Mouse (Mus musculus): ENCODE measurements around the gene Supt16. TPM values are rescaled to one million over a fixed set of nuclear protein-coding genes. Genes with fewer than 3 reads are reported as not detected.

Supt16 gene
- polyA plus RNA-seq, 1 experiment = 224 TPM

DNA sequence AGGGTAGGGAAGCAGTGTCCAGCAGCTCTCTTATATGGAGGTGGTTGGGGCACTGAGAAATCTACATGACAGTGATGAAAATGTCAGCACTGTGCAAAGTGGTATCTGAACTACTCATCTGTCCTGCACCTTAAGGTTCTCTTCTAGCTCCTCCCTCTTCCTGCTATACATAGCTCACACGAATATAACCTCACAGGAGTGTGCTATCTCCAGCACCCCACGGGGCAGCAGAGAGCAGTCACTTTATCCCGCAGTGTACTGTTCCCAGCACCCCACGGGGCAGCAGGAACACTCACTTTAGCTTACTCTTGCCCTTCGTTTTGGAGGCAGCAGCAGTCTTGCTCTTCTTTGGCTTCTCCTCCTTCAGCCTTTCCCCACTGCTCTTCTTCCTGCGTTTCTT lies 35.0 kb upstream of the Supt16 start:
- no peak overlapping the region for H3K4me3 ChIP-seq (ENCODE audit: low read depth, low read length)
- H3K36me3 ChIP-seq (ENCODE audit: control insufficient read depth, insufficient read depth, low read length, poor library complexity, severe bottlenecking) = peaks cover 61% of the 10 kb centered on the region
- H3K9me3 ChIP-seq (replicated peaks; ENCODE audit: control insufficient read depth, insufficient read depth, low read length, poor library complexity, severe bottlenecking) = no peaks in the 10 kb centered on the region
- H3K9ac ChIP-seq (ENCODE audit: low read depth, poor library complexity, severe bottlenecking) = no peak overlapping the region
- no peaks in the 10 kb centered on the region for H3K27me3 ChIP-seq (ENCODE audit: control insufficient read depth, insufficient read depth, low read length, poor library complexity, severe bottlenecking)
- TF ChIP-seq POLR2A (IDR thresholded peaks at IDR 0.05; ENCODE audit: insufficient read depth, low read length) = no peak
- no peak for TF ChIP-seq CTCF (IDR thresholded peaks at IDR 0.05; ENCODE audit: low read depth, low read length)
- TF ChIP-seq EP300 (IDR thresholded peaks at IDR 0.05; ENCODE audit: insufficient read depth, low read depth, low read length) = no peak
- H3K27ac ChIP-seq (ENCODE audit: insufficient read depth, low read length) = no peak overlapping the region
- H3K4me1 ChIP-seq (ENCODE audit: control insufficient read depth, insufficient read depth, low read length) = no peaks in the 10 kb centered on the region

DNA sequence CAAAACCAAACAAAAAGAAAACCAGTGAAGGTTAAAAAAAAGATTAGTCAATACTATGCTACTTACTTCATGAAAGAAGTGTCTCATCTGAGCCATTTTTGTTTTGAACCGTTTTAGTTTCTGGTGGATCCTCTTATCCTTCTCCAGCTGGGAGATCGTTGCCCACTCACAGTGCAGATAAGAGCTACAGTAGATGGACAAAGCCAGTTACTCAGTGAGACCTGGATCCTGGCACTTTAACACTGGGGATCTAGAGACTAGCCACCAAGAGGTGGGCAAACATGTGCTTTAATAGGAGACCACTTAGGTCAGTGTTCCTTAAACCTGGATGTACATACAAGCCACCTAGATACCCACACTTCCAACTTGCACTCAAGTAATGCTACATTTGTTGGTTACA lies 28.8 kb upstream of the Supt16 start:
- Histone ChIP-seq H3K9ac (ENCODE audit: low read depth, poor library complexity, severe bottlenecking) (no peak overlapping the region), H3K36me3 (ENCODE audit: control insufficient read depth, insufficient read depth, low read length, poor library complexity, severe bottlenecking) (peaks cover 75% of the 10 kb centered on the region), H3K4me3 (ENCODE audit: low read depth, low read length) (no peak overlapping the region), H3K9me3 (replicated peaks; ENCODE audit: control insufficient read depth, insufficient read depth, low read length, poor library complexity, severe bottlenecking) (no peaks in the 10 kb centered on the region), H3K27ac (ENCODE audit: insufficient read depth, low read length) (no peak overlapping the region), H3K4me1 (ENCODE audit: control insufficient read depth, insufficient read depth, low read length) (no peaks in the 10 kb centered on the region), H3K27me3 (ENCODE audit: control insufficient read depth, insufficient read depth, low read length, poor library complexity, severe bottlenecking) (no peaks in the 10 kb centered on the region)
- no peak for TF ChIP-seq POLR2A (IDR thresholded peaks at IDR 0.05; ENCODE audit: insufficient read depth, low read length)
- TF ChIP-seq CTCF (IDR thresholded peaks at IDR 0.05; ENCODE audit: low read depth, low read length) = no peak
- TF ChIP-seq EP300 (IDR thresholded peaks at IDR 0.05; ENCODE audit: insufficient read depth, low read depth, low read length) = no peak

DNA sequence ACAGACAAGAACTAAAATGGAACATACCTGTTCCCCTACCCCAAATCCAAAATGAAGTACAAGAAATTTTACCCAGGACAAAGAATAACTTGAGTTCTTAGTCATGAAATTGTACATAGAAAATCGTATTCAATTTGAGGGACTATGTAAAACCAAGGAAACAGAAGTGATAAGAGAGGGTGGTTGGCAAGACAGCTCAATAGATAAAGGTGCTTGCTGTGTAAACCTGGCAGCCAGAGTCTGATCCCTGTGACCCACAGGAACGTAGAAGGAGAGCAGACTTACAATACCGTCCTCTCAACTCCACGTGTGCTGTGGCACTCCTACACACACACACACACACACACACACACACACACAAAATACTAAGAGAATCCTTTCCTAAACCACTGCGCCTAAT lies 20.0 kb upstream of the Supt16 start:
- Histone ChIP-seq H3K4me3 (ENCODE audit: low read depth, low read length) (no peak overlapping the region), H3K27me3 (ENCODE audit: control insufficient read depth, insufficient read depth, low read length, poor library complexity, severe bottlenecking) (no peaks in the 10 kb centered on the region), H3K4me1 (ENCODE audit: control insufficient read depth, insufficient read depth, low read length) (no peaks in the 10 kb centered on the region), H3K9ac (ENCODE audit: low read depth, poor library complexity, severe bottlenecking) (no peak overlapping the region), H3K9me3 (replicated peaks; ENCODE audit: control insufficient read depth, insufficient read depth, low read length, poor library complexity, severe bottlenecking) (no peaks in the 10 kb centered on the region), H3K27ac (ENCODE audit: insufficient read depth, low read length) (no peak overlapping the region), H3K36me3 (ENCODE audit: control insufficient read depth, insufficient read depth, low read length, poor library complexity, severe bottlenecking) (peaks cover 73% of the 10 kb centered on the region)
- no peak for TF ChIP-seq EP300 (IDR thresholded peaks at IDR 0.05; ENCODE audit: insufficient read depth, low read depth, low read length)
- TF ChIP-seq POLR2A (IDR thresholded peaks at IDR 0.05; ENCODE audit: insufficient read depth, low read length) = no peak
- TF ChIP-seq CTCF (IDR thresholded peaks at IDR 0.05; ENCODE audit: low read depth, low read length) = no peak

DNA sequence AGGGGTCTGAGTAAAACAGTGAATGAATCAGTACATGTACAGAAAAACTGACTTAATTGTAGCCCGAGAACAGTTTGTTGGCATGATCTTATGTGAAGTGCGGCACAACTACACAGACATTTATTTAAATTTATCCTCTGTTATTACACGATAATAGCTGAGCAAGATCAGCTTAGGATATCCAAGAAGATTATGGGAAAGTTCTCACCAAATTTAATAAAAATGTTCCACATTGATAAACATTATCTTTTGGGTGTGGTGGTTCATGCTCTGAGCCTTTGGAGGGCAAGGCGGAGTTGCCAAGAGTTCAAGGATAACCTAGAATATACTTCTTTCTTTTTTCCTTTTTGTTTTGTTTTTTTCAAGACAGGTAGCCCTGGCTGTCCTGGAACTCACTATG lies 2.2 kb upstream of the Supt16 start:
- Histone ChIP-seq H3K9me3 (replicated peaks; ENCODE audit: control insufficient read depth, insufficient read depth, low read length, poor library complexity, severe bottlenecking) (no peaks in the 10 kb centered on the region), H3K27ac (ENCODE audit: insufficient read depth, low read length) (peak overlapping the region; percentile 29; the same call in 1 of the 2 replicates), H3K4me1 (ENCODE audit: control insufficient read depth, insufficient read depth, low read length) (peaks cover 2% of the 10 kb centered on the region), H3K9ac (ENCODE audit: low read depth, poor library complexity, severe bottlenecking) (no peak overlapping the region), H3K4me3 (ENCODE audit: low read depth, low read length) (no peak overlapping the region), H3K27me3 (ENCODE audit: control insufficient read depth, insufficient read depth, low read length, poor library complexity, severe bottlenecking) (no peaks in the 10 kb centered on the region), H3K36me3 (ENCODE audit: control insufficient read depth, insufficient read depth, low read length, poor library complexity, severe bottlenecking) (peaks cover 20% of the 10 kb centered on the region)
- TF ChIP-seq CTCF (IDR thresholded peaks at IDR 0.05; ENCODE audit: low read depth, low read length) = no peak
- no peak for TF ChIP-seq EP300 (IDR thresholded peaks at IDR 0.05; ENCODE audit: insufficient read depth, low read depth, low read length)
- no peak for TF ChIP-seq POLR2A (IDR thresholded peaks at IDR 0.05; ENCODE audit: insufficient read depth, low read length)

DNA sequence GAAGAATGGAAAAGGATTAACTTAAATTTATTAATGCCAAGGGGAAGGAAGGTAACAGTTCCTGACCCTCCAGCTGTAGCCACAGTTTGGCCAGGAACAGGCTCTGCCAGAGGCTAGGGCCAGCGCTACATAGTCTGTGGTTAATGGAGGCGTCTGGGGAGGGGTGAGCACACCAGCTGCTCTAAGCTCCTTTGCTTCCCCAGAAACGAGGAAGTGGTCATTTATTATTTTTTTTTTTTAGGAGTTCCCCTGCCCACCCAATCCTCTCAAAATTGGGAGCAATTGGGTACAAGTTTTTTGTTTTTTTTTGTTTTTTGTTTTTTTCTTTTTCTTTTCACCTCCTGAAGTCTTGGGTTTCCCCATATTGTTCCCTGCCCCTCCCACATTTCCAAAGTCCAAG lies 925 bp upstream of the Supt16 start:
- no peaks in the 10 kb centered on the region for H3K27me3 ChIP-seq (ENCODE audit: control insufficient read depth, insufficient read depth, low read length, poor library complexity, severe bottlenecking)
- H3K4me1 ChIP-seq (ENCODE audit: control insufficient read depth, insufficient read depth, low read length) = peaks cover 2% of the 10 kb centered on the region
- H3K27ac ChIP-seq (ENCODE audit: insufficient read depth, low read length) = no peak overlapping the region
- peak overlapping the region; percentile 99; the same call in 1 of the 2 replicates for H3K9ac ChIP-seq (ENCODE audit: low read depth, poor library complexity, severe bottlenecking)
- peak overlapping the region; percentile 25; the same call in 1 of the 2 replicates for H3K4me3 ChIP-seq (ENCODE audit: low read depth, low read length)
- TF ChIP-seq EP300 (IDR thresholded peaks at IDR 0.05; ENCODE audit: insufficient read depth, low read depth, low read length) = no peak
- TF ChIP-seq CTCF (IDR thresholded peaks at IDR 0.05; ENCODE audit: low read depth, low read length) = no peak
- TF ChIP-seq POLR2A (IDR thresholded peaks at IDR 0.05; ENCODE audit: insufficient read depth, low read length) = no peak
- no peaks in the 10 kb centered on the region for H3K9me3 ChIP-seq (replicated peaks; ENCODE audit: control insufficient read depth, insufficient read depth, low read length, poor library complexity, severe bottlenecking)
- H3K36me3 ChIP-seq (ENCODE audit: control insufficient read depth, insufficient read depth, low read length, poor library complexity, severe bottlenecking) = peaks cover 13% of the 10 kb centered on the region

DNA sequence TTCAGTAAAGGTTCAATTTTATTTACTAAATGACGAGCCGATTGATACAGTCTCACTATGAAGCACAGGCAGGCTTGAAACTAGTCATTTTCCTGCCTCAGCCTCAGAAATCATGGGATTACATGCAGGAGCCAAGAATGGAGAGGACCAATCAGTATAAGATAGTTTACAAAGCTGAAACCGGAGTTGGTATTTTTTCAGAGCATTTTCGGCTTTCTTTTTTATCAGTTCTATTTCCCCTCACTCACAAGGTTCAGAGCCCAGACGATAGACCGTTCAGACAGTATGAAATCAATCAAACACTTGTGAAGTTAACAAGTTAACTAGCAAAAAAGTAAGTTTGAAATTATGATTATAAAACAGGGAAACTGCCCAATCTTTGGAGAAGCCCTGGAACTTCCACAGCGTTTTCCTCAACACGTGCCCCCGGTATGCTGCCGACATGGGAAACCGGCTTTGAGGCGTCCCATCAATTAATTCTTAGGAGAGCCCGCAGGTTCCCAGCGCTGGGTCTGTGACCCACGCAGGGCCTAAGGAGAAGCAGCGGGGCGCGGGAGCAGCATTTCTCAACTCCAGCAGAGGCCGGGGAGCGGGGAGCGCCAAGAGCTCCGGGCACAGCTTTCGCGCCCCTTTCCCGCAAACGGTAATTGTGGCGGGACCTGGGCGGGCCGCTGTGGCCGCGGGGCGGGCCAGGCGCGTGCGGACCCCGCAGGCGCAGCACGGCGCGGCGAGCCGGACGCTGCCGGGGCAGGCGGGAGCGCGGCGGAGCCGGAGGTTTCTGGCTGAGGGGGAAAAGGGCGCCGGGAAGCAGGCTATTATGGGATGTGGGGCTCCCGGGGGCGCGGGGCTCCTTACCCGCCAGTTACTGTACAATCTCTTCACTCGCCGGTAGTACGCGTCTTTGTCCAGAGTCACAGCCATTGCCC lies 723 bp downstream of the Supt16 start:
- Histone ChIP-seq H3K9ac (ENCODE audit: low read depth, poor library complexity, severe bottlenecking) (peak overlapping the region; percentile 99), H3K27me3 (ENCODE audit: control insufficient read depth, insufficient read depth, low read length, poor library complexity, severe bottlenecking) (no peaks in the 10 kb centered on the region), H3K36me3 (ENCODE audit: control insufficient read depth, insufficient read depth, low read length, poor library complexity, severe bottlenecking) (peaks cover 20% of the 10 kb centered on the region), H3K9me3 (replicated peaks; ENCODE audit: control insufficient read depth, insufficient read depth, low read length, poor library complexity, severe bottlenecking) (no peaks in the 10 kb centered on the region), H3K4me3 (ENCODE audit: low read depth, low read length) (peak overlapping the region; percentile 100), H3K4me1 (ENCODE audit: control insufficient read depth, insufficient read depth, low read length) (peaks cover 2% of the 10 kb centered on the region), H3K27ac (ENCODE audit: insufficient read depth, low read length) (peak overlapping the region; percentile 93)
- no peak for TF ChIP-seq EP300 (IDR thresholded peaks at IDR 0.05; ENCODE audit: insufficient read depth, low read depth, low read length)
